Mouse (Mus musculus): Measurements from ENCODE around the gene Ptcd1. TPM values are rescaled to one million over a fixed set of nuclear protein-coding genes. Genes with fewer than 3 reads are reported as not detected.

The Ptcd1 gene
- polyA plus RNA-seq, 1 experiment from 2014 or later: 12.3 TPM

DNA sequence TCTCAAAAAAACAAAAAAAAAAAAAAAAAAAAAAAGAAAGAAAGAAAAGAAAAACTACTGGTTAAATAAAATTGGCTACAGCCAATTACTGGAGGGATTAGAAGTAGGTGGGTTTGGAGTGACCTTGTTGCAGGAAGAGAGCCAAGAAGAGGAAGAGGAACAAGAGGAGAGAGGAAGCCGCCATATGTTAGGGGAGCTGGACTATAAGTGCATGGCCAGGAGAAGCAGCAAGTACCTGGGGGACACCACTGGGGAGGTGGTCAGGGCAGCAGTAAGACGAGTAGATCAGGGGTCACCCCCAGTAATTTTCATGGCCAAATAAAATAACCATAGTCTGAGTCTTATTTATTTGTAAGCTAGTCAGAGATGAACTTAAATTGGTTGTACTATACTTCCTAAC, 18.3 kb upstream of the Ptcd1 start:
- WGBS: 91% methylated on average over 2 of the region's 2 CpGs
- ATAC-seq (ENCODE audit: low FRiP score) (no peak), DNase-seq (ENCODE audit: low spot score) (no peak)
- H3K4me1 ChIP-seq (replicated peaks; ENCODE audit: control insufficient read depth, insufficient read depth, low read length): 0 out of 2 replicates have a peak, but pooled peaks cover 1% of the 10 kb centered on the region
- H3K27me3 ChIP-seq (ENCODE audit: control insufficient read depth, insufficient read depth, low read length): no peaks in the 10 kb centered on the region
- H3K4me3 ChIP-seq (ENCODE audit: low read depth, low read length): no peak overlapping the region
- no peaks in the 10 kb centered on the region for H3K9me3 ChIP-seq (ENCODE audit: control insufficient read depth, low read length)
- no peak overlapping the region for H3K27ac ChIP-seq (ENCODE audit: low read depth, low read length)
- H3K36me3 ChIP-seq (ENCODE audit: control insufficient read depth, insufficient read depth, low read length): peaks cover 21% of the 10 kb centered on the region; the same call in 1 of the 2 replicates
- H3K4me2 ChIP-seq (replicated peaks; ENCODE audit: low read depth, low read length): no peak overlapping the region
- no peak overlapping the region for H3K9ac ChIP-seq (ENCODE audit: low read depth, low read length)

DNA sequence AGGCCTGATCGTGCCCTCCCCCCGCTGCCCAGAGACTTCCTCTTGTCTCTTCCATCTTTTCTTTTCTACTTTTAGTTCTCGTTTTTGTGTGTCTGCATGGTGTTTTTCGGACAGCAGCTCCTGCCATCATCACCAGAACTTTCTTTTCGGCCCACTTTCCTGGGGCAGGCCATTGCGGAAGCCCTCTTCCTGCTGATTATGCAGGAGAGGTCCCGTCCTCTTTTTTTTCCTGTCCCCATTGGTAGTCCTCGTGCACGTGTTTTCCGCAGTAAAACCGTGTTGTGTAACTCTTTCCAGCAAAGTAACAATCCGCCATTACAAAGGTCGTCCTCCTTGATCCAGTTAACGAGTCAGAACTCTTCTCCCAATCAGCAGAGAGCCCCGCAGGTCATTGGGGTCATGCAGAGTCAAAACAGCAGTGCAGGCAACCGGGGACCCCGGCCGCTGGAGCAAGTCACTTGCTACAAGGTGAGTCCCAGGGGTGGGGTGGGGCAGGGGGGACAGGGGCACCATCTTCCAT, 11.6 kb upstream of the Ptcd1 start:
- DNase-seq (ENCODE audit: low spot score) (no peak), ATAC-seq (ENCODE audit: low FRiP score) (no peak)
- Histone ChIP-seq H3K27ac (ENCODE audit: low read depth, low read length) (no peak overlapping the region), H3K4me2 (replicated peaks; ENCODE audit: low read depth, low read length) (no peak overlapping the region), H3K27me3 (ENCODE audit: control insufficient read depth, insufficient read depth, low read length) (no peaks in the 10 kb centered on the region), H3K36me3 (ENCODE audit: control insufficient read depth, insufficient read depth, low read length) (peaks cover 20% of the 10 kb centered on the region), H3K4me3 (ENCODE audit: low read depth, low read length) (no peak overlapping the region), H3K9me3 (ENCODE audit: control insufficient read depth, low read length) (no peaks in the 10 kb centered on the region), H3K4me1 (replicated peaks; ENCODE audit: control insufficient read depth, insufficient read depth, low read length) (no peaks in the 10 kb centered on the region), H3K9ac (ENCODE audit: low read depth, low read length) (no peak overlapping the region)
- 88% methylated on average over 18 of the region's 18 CpGs for WGBS

DNA sequence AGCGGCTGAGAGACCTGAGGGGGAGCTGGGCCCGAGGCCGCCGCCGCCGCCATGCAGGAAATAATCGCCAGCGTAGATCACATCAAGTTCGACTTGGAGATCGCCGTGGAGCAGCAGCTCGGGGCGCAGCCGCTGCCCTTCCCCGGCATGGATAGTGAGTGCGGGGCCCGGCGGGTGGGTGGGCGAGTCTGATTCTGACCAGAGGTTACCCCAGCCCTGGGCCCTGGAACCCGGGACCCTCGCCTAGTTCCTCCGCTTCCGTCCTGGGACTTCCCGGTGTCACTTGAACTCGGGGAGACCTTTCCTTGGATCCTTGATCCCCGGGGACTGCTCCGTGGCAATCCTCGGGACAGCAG, 376 bp upstream of the Ptcd1 start:
- Histone ChIP-seq H3K4me3 (ENCODE audit: low read depth, low read length) (peak overlapping the region; percentile 90), H3K4me1 (replicated peaks; ENCODE audit: control insufficient read depth, insufficient read depth, low read length) (peaks cover 4% of the 10 kb centered on the region; the same call in 1 of the 2 replicates), H3K36me3 (ENCODE audit: control insufficient read depth, insufficient read depth, low read length) (0 out of 2 replicates have a peak, but pooled peaks cover 3% of the 10 kb centered on the region), H3K27me3 (ENCODE audit: control insufficient read depth, insufficient read depth, low read length) (no peaks in the 10 kb centered on the region), H3K4me2 (replicated peaks; ENCODE audit: low read depth, low read length) (peak overlapping the region; percentile 56), H3K27ac (ENCODE audit: low read depth, low read length) (peak overlapping the region; percentile 63), H3K9me3 (ENCODE audit: control insufficient read depth, low read length) (no peaks in the 10 kb centered on the region), H3K9ac (ENCODE audit: low read depth, low read length) (peak overlapping the region; percentile 88)
- DNase-seq (ENCODE audit: low spot score) (no peak), ATAC-seq (ENCODE audit: low FRiP score) (peak; percentile 78)
- under 1% methylated on average over 24 of the region's 28 CpGs for WGBS

DNA sequence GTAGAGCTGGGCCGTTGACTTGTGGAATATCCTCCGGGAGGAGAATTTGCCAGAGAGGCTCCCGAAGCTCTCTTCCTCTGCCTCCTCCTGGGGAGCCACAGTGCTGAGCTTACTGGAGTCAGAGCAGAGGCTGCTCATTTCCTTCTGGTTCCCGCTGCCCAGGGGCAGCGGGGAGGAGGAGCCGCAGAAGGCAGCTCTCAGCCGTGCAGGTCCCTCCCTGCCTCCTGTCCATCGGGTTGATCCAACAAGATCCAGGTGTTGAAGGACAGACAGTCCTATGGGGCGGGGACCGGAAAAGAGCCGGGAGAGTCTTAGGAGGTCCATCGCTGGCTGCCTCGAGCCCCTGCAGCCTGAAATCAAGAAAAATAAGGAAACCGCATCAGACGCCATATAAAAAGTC, 1.7 kb downstream of the Ptcd1 start:
- Histone ChIP-seq H3K4me3 (ENCODE audit: low read depth, low read length) (no peak overlapping the region), H3K36me3 (ENCODE audit: control insufficient read depth, insufficient read depth, low read length) (no peaks in the 10 kb centered on the region), H3K27ac (ENCODE audit: low read depth, low read length) (no peak overlapping the region), H3K27me3 (ENCODE audit: control insufficient read depth, insufficient read depth, low read length) (no peaks in the 10 kb centered on the region), H3K9ac (ENCODE audit: low read depth, low read length) (no peak overlapping the region), H3K4me1 (replicated peaks; ENCODE audit: control insufficient read depth, insufficient read depth, low read length) (peaks cover 4% of the 10 kb centered on the region; the same call in 1 of the 2 replicates), H3K4me2 (replicated peaks; ENCODE audit: low read depth, low read length) (no peak overlapping the region), H3K9me3 (ENCODE audit: control insufficient read depth, low read length) (no peaks in the 10 kb centered on the region)
- 89% methylated on average over 15 of the region's 15 CpGs for WGBS
- ATAC-seq (ENCODE audit: low FRiP score): no peak
- DNase-seq (ENCODE audit: low spot score): no peak

DNA sequence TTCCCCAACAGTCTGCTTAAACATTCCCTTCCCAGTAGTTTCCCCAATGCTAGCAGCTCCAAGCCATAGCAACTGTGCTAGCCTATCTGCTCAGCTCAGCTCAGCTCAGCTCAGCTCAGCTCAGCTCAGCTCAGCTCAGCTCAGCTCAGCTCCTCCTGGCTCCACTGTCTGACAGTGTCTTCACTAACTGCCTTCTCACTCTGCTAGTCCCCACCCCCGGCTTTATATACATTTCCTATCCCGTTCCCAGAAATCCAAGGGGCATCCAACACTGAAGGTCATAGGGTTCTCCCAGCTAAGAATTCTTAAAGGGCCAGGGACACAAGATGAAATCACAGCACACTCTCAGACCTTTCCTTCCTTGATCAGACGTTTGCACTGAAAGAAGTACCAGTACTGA, 2.2 kb downstream of the Ptcd1 start:
- no peaks in the 10 kb centered on the region for H3K36me3 ChIP-seq (ENCODE audit: control insufficient read depth, insufficient read depth, low read length)
- no peak overlapping the region for H3K4me2 ChIP-seq (replicated peaks; ENCODE audit: low read depth, low read length)
- H3K9ac ChIP-seq (ENCODE audit: low read depth, low read length): no peak overlapping the region
- H3K27me3 ChIP-seq (ENCODE audit: control insufficient read depth, insufficient read depth, low read length): no peaks in the 10 kb centered on the region
- no peak for DNase-seq (ENCODE audit: low spot score)
- WGBS: 61% methylated on average over 3 of the region's 3 CpGs
- H3K4me1 ChIP-seq (replicated peaks; ENCODE audit: control insufficient read depth, insufficient read depth, low read length): peaks cover 4% of the 10 kb centered on the region; the same call in 1 of the 2 replicates
- no peak for ATAC-seq (ENCODE audit: low FRiP score)
- H3K4me3 ChIP-seq (ENCODE audit: low read depth, low read length): no peak overlapping the region
- no peaks in the 10 kb centered on the region for H3K9me3 ChIP-seq (ENCODE audit: control insufficient read depth, low read length)
- no peak overlapping the region for H3K27ac ChIP-seq (ENCODE audit: low read depth, low read length)

DNA sequence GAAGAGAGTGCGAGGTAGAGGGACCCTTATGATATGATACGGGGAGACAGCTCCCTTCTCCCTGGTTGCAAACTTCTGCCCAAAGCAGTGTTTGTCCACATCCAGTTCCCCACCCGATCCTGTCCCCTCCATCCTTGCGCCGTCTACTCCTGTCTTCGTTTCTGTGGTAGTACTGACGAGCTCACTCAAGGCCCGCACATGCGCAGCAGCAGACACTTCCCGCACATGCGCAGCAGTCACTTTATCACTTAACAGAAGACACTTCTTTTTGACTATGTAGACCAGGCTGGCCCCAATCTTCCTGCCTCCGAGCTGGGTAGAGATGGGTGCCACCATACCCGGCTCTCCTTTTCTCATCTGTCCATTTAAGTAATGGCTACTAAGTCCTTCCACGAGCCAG, 5.5 kb downstream of the Ptcd1 start:
- 96% methylated on average over 14 of the region's 14 CpGs for WGBS
- no peak for DNase-seq (ENCODE audit: low spot score)
- Histone ChIP-seq H3K9ac (ENCODE audit: low read depth, low read length) (no peak overlapping the region), H3K36me3 (ENCODE audit: control insufficient read depth, insufficient read depth, low read length) (0 out of 2 replicates have a peak, but pooled peaks cover 3% of the 10 kb centered on the region), H3K4me3 (ENCODE audit: low read depth, low read length) (no peak overlapping the region), H3K4me2 (replicated peaks; ENCODE audit: low read depth, low read length) (no peak overlapping the region), H3K27ac (ENCODE audit: low read depth, low read length) (no peak overlapping the region), H3K9me3 (ENCODE audit: control insufficient read depth, low read length) (no peaks in the 10 kb centered on the region), H3K4me1 (replicated peaks; ENCODE audit: control insufficient read depth, insufficient read depth, low read length) (peaks cover 4% of the 10 kb centered on the region; the same call in 1 of the 2 replicates), H3K27me3 (ENCODE audit: control insufficient read depth, insufficient read depth, low read length) (no peaks in the 10 kb centered on the region)
- no peak for ATAC-seq (ENCODE audit: low FRiP score)

DNA sequence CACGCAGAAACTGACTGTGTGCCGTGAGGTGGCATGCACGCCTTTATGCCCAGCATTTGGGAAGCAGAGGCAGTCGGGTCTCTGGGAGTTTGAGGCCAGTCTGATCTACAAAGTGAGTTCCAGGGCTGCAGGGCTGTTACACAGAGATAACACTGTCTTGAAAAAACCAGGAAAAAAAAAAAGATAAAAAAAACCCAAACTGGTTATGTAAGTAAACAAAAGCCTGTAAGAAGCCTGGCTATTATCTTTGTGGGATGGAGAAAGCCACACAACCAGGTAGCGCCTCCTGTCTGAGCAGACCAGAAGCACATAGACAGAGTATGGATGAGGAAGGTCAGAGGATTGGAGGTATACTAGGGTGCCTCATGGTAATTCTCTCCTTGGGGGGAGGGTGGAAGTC, 14.2 kb downstream of the Ptcd1 start:
- ATAC-seq (ENCODE audit: low FRiP score): no peak
- Histone ChIP-seq H3K27me3 (ENCODE audit: control insufficient read depth, insufficient read depth, low read length) (no peaks in the 10 kb centered on the region), H3K27ac (ENCODE audit: low read depth, low read length) (no peak overlapping the region), H3K4me3 (ENCODE audit: low read depth, low read length) (no peak overlapping the region), H3K4me2 (replicated peaks; ENCODE audit: low read depth, low read length) (no peak overlapping the region), H3K9me3 (ENCODE audit: control insufficient read depth, low read length) (no peaks in the 10 kb centered on the region), H3K4me1 (replicated peaks; ENCODE audit: control insufficient read depth, insufficient read depth, low read length) (no peaks in the 10 kb centered on the region), H3K36me3 (ENCODE audit: control insufficient read depth, insufficient read depth, low read length) (peaks cover 15% of the 10 kb centered on the region; the same call in 1 of the 2 replicates), H3K9ac (ENCODE audit: low read depth, low read length) (no peak overlapping the region)
- DNase-seq (ENCODE audit: low spot score): no peak
- 94% methylated on average over 5 of the region's 5 CpGs for WGBS

DNA sequence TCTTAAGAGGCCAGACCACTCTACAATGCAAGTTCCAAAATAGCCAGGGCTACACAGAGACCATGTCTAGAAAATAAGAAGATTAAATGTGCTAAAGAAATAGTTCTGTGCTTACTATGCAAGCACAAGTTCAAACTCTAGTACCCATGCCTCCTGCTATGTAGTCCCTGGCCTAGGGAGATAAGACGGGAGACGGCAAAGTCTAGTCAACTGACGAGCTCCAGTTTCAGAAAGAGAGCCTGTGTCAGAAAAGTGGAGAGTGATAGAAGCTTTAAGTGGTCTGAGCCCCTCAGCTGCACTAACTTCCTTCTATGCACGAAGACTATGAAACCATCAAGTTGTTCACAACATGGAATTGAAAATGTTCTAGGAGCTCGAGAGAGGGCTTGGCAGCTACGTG, 17.6 kb downstream of the Ptcd1 start:
- ATAC-seq (ENCODE audit: low FRiP score) (no peak), DNase-seq (ENCODE audit: low spot score) (no peak)
- Histone ChIP-seq H3K4me2 (replicated peaks; ENCODE audit: low read depth, low read length) (no peak overlapping the region), H3K4me1 (replicated peaks; ENCODE audit: control insufficient read depth, insufficient read depth, low read length) (no peaks in the 10 kb centered on the region), H3K9ac (ENCODE audit: low read depth, low read length) (no peak overlapping the region), H3K9me3 (ENCODE audit: control insufficient read depth, low read length) (no peaks in the 10 kb centered on the region), H3K27me3 (ENCODE audit: control insufficient read depth, insufficient read depth, low read length) (no peaks in the 10 kb centered on the region), H3K36me3 (ENCODE audit: control insufficient read depth, insufficient read depth, low read length) (peaks cover 22% of the 10 kb centered on the region; the same call in 1 of the 2 replicates), H3K4me3 (ENCODE audit: low read depth, low read length) (no peak overlapping the region), H3K27ac (ENCODE audit: low read depth, low read length) (no peak overlapping the region)
- WGBS: 92% methylated on average over 6 of the region's 6 CpGs

DNA sequence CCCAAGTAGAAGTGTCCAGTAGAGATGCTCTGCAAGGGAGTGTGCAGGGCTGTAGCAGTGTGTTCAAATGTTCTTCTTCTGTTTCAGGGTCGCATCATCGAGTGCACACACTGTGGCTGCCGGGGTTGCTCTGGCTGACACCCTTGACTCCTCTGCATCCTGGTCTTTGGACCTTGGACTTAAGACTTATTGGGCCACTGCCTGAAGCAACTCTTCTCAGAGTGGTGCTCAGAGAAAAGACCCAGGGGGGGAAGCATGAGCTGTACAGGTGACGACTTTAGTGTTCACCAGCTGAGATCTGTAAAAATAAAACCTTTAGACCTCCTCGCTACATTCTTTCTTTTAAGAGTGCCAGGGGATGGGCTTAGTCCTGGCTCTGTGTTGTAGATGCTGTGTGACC, 19.2 kb downstream of the Ptcd1 start:
- Histone ChIP-seq H3K4me3 (ENCODE audit: low read depth, low read length) (no peak overlapping the region), H3K4me2 (replicated peaks; ENCODE audit: low read depth, low read length) (no peak overlapping the region), H3K27me3 (ENCODE audit: control insufficient read depth, insufficient read depth, low read length) (no peaks in the 10 kb centered on the region), H3K9ac (ENCODE audit: low read depth, low read length) (no peak overlapping the region), H3K9me3 (ENCODE audit: control insufficient read depth, low read length) (no peaks in the 10 kb centered on the region), H3K27ac (ENCODE audit: low read depth, low read length) (no peak overlapping the region), H3K4me1 (replicated peaks; ENCODE audit: control insufficient read depth, insufficient read depth, low read length) (no peaks in the 10 kb centered on the region), H3K36me3 (ENCODE audit: control insufficient read depth, insufficient read depth, low read length) (peaks cover 26% of the 10 kb centered on the region; the same call in 1 of the 2 replicates)
- WGBS: 92% methylated on average over 5 of the region's 5 CpGs
- ATAC-seq (ENCODE audit: low FRiP score) (no peak), DNase-seq (ENCODE audit: low spot score) (no peak)
